Mouse (Mus musculus) fibroblast of lung, adult 2 months (primary cell): Measurements from ENCODE around the gene Rab11fip3.
A peak's percentile ranks its signal among the peaks of the same experiment; 100 is the strongest.

Source experiments
- DNase-seq: peaks from one replicate; pipeline ENCODE4 v3.0.0-alpha.2; 2011; ENCODE audit warnings: low read depth

Gene Rab11fip3

DNA sequence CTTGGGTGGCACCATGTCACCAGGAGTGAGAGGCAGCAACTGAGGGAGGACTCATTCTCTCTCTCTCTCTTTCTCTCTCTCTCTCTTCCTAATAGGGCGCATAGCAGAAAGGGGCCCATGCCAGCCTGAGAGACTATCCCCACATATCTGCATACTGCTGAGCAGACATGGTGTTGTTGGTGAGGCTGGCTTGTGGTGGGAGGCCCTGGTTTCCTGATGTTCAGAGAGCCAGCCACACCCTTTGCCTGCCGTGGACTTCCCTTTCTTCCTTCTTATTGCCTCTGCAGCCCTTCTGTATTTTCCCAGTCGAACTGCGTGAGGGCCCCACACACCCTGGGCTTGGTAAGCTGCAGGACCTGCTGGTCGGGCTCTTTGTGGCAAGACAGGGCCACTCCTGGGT lies 79.0 kb downstream of the Rab11fip3 start:
- DNase-seq: no peak

- DNase-seq: peak; percentile 97
These were observed 83.8 kb downstream of the Rab11fip3 start, which contains the start of gene Capn15 for GRCm38 (mm10) chr17:25985306-25986294. TSS of gene Capn15 (minus strand) at chr17:25985796.

- no peak for DNase-seq
These were observed 84.6 kb downstream of the Rab11fip3 start for GRCm38 (mm10) chr17:25984556-25985305.

DNA sequence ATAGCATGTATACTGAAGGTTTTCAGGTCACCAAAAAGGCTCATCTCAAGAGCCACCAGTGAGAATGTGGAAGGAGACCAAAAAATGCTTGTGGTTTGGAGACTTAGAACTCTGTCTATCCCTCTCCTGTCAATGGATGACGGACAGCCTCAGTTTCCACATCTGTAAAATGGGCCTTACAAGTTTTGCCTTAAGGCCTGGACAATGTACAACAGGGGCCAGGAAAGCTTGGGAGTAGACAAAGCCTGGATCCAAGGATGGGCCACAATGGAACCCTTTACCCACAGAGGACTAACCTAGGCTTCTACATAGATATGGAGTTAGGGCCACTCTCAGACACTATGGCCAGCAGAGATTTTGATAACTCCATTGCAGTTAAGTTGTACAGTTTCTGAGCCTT lies 85.3 kb downstream of the Rab11fip3 start:
- DNase-seq: no peak

DNA sequence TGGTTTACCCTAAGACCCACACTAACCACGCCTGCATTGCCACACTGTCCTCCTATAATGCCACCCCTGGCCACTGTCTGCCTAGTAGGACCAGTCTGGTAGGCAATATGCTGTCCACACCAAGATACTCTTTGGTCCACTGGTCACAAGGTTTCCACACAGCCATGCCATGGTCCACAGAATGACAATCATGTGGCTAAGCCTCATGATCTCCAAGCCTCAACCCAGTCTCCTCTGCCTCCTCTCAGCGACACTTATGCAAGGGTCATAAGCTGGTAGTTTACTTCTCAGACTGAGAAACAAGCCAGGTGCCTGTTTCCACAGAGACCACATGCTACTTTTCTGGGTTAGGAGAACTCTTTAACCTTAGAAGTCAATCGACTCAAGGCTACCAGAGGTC lies 86.4 kb downstream of the Rab11fip3 start:
- DNase-seq: no peak

DNA sequence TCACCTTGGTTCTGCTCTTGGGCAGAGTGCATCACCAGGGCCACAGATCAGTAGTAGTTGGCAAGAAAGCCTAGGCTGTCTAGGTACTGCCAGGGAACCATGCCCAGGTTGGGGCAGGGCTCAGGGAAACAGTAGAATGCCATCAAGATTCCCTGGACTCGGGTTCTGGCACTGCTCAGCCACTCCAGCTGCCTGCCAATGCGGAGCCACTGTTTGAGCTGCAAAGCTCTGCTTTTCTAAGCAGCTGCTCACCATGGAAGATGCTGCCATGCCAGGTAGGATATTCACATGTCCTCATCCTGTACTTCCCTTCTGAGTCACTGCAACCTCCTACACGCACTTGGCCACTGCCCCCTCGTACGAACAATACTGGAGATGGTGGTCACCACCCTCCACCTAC lies 88.5 kb downstream of the Rab11fip3 start:
- DNase-seq: no peak

DNA sequence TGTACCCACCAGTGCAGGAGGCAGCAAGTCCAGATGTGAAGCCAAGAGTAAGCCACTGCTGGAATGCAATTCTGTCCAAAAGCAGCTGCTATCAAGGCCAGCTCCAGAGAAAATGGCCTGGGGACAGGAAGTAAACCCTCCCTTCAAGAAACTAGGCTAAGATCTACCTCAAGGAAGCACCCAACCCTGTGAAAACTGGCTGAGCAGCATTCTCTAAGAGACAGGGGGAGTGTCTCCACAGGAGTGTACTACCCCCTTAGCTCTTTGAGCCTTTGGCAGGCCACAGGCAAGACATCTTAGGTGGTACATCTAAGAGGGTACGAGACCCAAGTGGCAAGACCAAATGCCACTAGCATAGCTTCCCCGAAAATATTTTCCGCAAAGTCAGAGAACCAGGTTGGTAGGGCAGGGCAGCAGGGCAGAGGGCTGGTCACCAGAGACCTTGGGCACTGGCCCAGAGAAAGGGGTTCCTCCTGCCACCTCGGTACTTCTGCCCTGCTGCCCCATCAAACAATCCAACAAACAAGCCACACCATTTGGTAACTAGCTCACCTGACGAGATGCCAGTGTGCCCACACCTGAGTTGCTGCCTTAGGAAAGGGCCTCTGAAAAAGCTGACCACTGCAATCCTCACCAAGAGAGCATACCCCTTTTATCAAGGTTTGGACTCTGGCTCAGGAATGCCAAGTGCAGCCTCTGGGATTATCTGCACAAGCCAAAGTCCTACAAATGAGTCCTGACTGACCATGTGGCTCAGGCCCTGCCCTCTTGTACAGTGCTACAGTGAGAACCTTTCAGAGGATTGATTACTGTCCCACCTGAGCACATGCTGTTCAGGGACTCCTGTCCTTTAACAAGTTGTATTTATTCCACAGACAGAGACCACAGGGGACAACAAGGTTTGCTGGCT lies 89.3 kb downstream of the Rab11fip3 start:
- no peak for DNase-seq

GRCm38 (mm10) chr17:25970954-25971707 lies 98.2 kb downstream of the Rab11fip3 start:
- no peak for DNase-seq

DNA sequence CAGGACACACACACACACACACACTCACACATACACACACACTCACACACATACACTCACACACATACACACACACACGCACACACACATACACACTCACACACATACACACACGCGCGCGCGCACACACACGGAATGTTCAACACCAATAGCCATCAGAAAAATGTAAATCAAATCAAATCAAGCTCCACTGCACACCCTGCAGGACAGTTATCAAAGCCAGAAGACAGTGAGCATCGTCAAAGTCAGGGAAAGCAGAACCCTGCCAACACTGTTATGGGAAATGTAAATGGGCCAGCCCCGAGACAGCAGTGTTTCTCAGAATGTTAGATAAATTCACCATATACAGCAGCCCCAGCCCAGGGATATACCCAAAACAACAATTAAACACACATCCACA lies 98.9 kb downstream of the Rab11fip3 start:
- DNase-seq: no peak

DNA sequence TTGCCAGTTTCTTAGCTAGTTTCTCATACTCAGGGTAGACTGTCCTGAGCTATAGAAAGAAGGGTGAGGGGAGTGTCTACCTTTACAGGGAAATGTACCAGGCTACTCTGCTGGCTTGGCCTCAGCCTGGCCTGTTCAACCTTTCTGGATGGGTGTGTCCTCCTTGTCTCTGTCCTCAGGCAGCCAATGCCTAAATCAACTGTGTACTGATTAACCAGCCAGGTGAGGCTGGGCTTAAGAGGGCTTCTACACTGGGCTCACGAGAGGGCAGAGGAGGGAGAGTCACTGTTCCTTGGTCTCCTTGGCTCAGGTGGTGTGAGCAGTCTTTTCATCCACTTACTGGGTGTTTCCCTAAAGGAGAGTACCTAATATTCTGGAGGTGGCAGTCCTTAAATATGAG lies 101.2 kb downstream of the Rab11fip3 start:
- DNase-seq: no peak

- no peak for DNase-seq
These were observed 101.7 kb downstream of the Rab11fip3 start for GRCm38 (mm10) chr17:25967652-25968051.

GRCm38 (mm10) chr17:25964271-25964670 lies 105.1 kb downstream of the Rab11fip3 start:
- DNase-seq: no peak

- DNase-seq: no peak
These were observed 106.9 kb downstream of the Rab11fip3 start for GRCm38 (mm10) chr17:25962413-25962905.

DNA sequence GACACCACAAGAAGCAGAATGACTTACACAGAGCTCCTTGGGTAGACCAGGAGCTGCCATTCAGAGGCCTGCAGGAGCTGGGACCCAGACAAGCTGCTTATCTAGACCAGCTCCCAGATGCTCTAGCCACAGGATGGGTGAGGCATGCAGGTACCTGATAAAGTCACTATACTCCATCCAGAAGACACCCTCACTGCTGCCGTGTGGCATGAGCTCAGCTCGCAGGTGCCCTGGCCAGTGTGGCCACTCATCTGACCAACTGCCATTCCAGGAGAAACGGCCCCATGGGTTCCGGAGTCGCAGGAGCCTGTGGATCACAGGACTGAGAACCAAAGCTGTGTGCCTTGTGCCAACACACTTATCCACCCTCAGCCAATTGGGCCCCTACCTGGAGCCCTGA lies 107.8 kb downstream of the Rab11fip3 start:
- DNase-seq: no peak

DNA sequence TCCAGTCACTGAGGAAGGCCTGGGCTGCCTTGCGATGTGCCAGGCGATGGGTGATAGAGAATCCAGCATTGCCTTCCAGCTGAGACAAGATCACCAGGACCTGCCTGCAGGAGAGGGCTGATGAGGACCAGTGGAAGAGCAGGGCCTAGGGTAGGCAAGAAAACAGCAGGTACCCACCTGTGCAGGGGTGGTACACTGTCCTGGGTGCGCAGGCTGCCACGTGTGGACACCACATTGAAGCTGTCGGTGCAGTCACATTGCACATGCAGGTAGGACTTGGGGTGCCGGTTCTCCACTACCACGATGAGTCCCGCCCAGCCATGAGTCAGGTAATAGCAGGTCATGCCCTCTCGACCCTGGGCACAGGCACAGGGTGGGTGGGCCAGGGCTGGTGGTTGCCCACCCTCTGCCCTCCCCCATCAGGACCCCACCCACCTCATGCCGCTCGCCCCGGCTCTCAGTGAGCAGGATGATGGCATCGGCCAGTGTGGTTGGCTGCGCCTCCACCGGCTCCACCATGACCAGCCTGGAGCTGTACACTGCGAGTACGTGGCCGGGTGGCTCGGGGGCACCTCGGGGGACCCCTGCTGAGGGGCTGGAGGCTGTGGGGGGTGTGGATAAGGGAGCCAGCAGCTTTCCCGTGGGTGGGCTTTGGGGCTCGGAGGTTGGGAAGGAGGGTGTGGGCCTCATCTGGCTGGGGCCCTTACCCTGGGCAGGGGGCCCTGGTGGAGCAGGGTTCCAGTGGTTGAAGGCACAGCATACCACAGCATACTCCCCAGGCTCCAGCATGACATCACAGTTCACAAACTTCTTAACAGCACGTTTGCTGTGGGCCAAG lies 109.5 kb downstream of the Rab11fip3 start:
- no peak for DNase-seq

DNA sequence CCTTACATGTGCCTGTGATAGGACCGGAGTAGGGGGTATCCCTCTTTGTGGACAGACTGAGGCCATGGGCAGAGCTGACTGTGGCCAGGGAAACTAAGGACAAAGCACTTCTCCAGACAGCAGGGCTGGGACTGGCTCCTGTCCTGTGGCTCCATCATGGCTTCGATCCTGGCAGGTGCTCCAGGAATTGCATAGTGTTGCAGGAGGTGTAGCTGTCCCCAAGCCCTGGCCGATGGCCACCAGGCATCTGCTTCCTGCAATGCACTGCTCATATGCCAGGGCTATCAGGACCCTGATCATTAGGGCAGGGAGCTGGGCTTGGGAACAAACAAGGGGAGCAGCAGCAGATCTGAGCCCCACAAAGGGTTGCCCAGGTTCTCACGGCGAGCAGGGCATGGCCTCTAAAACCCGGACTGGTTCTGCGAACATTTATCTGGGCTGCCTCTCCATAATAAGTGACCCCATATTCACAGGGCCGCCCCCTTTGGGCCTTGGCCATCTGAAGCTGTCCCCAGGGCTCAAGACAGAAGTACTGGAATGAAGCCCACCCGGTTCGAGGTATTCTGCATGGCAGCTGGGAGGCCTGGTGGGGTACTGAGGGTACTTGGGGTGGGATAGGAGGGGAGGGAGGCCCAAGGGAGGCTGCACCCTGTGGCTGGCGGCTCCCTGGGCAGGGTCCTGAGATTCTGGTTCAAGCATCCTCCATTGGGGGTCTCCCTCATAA lies 110.4 kb downstream of the Rab11fip3 start:
- no peak for DNase-seq

DNA sequence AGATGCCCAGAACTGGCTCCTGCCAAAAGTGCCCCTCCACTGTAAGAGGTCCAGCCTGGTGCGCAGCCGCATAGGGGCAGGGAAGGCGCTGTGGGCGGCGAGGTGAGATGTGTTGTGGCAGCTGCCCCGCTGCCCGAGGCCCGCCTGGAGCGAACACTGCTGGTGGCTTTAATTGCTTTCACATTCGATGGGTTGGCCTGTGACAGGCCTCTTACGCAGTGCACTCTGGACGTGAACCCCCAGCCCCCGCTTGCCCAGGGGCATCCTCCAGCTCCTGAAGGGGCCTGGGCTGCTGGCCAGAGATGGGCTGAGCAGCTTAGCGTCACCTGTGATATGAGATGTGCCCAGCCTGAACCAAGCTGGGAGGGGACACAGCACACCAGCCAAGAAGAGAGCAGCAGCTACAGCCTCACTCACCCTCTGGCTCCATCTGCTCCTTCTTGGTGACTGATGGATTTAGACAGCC lies 111.7 kb downstream of the Rab11fip3 start:
- no peak for DNase-seq

- no peak for DNase-seq
These were observed 112.7 kb downstream of the Rab11fip3 start for GRCm38 (mm10) chr17:25956631-25957030.

GRCm38 (mm10) chr17:25956201-25956600 lies 113.2 kb downstream of the Rab11fip3 start:
- DNase-seq: no peak
